Mouse (Mus musculus) cerebellum, adult 2 months (tissue): ENCODE data around the gene Fbxo3.

Experiments
- CTCF ChIP-seq: fragments of 200-500 bp; IDR thresholded peaks from 2 replicates; pipeline ENCODE4 v1.5.1; 2011; ENCODE audit warnings: low read depth, mild to moderate bottlenecking, control low read depth, low read length, moderate library complexity, borderline replicate concordance; ENCODE audit not compliant: insufficient read depth
- POLR2A ChIP-seq: fragments of 200-500 bp; IDR thresholded peaks from 2 replicates; pipeline ENCODE4 v1.6.1; 2011; ENCODE audit warnings: low read length, control low read depth, borderline replicate concordance; ENCODE audit not compliant: insufficient read depth

DNA sequence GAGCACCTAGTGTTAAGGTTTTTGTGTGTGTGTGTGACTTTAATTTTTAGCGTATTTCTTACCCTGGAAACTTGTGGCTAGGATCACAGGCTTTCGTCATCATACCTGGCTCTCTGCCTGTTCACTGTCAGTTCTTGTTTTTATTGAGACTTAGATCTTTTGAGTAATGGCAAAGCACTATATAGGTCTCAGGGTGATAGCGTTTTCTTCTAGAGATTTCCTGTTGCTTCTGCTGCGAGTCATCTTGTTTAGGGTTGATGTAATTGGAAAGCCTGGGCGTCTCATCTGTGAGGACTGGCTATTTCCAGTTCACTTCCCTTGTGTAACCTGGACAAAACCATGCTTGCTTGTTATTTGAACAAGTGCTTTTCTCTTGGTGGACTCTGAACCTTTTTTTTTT is 14.1 kb downstream of the Fbxo3 start:
- TF ChIP-seq CTCF (no peak), POLR2A (no peak)
